Mouse (Mus musculus) liver, postnatal 0 days (tissue): ENCODE measurements around the gene Set.

Source experiments
- CTCF ChIP-seq: sonication (generic); IDR thresholded peaks from 2 replicates; pipeline ENCODE4 v1.5.1; 2016; ENCODE audit warnings: antibody characterized with exemption, low read depth
- EP300 ChIP-seq: IDR thresholded peaks from 2 replicates; pipeline ENCODE4 v1.6.1; 2016; ENCODE audit warnings: antibody characterized with exemption, low read depth, mild to moderate bottlenecking

- peak; percentile 43 for TF ChIP-seq CTCF
- no peak for TF ChIP-seq EP300
Observed at GRCm38 (mm10) chr2:30100214-30100613, 43.0 kb downstream of the Set start.
